Mouse (Mus musculus): ENCODE results near the gene Mfsd8. TPM values are rescaled to one million over a fixed set of nuclear protein-coding genes. Genes with fewer than 3 reads are reported as not detected.

The Mfsd8 gene
- 6.2 TPM for polyA plus RNA-seq (2014; fragmentation: Illumina TruSeq; extraction: RNeasy Lipid Tissue Mini Kit (QIAGEN cat#74804); ENCODE audit: insufficient read depth, low read depth, low replicate concordance)

GRCm38 (mm10) chr3:40846473-40846956 lies at the start of gene Mfsd8:
TSS of gene Mfsd8 (minus strand) at chr3:40846886.

GRCm38 (mm10) chr3:40846957-40847017 lies 101 bp upstream of the Mfsd8 start, which contains the start of gene Abhd18:
TSS of gene Abhd18 (plus strand) at chr3:40846970.

GRCm38 (mm10) chr3:40799530-40800372 lies 46.9 kb downstream of the Mfsd8 start, which contains the start of gene Plk4:
TSS of gene Plk4 (plus strand) at chr3:40800019.

Other genes with a start within 250 kb of the Mfsd8 start
- gene Slc25a31, start 138.0 kb downstream of the Mfsd8 start, polyA plus RNA-seq (2014; fragmentation: Illumina TruSeq; extraction: RNeasy Lipid Tissue Mini Kit (QIAGEN cat#74804); ENCODE audit: insufficient read depth, low read depth, low replicate concordance), result not detected
- 13.2 TPM for gene Hspa4l, start 102.4 kb downstream of the Mfsd8 start, polyA plus RNA-seq (2014; fragmentation: Illumina TruSeq; extraction: RNeasy Lipid Tissue Mini Kit (QIAGEN cat#74804); ENCODE audit: insufficient read depth, low read depth, low replicate concordance)
- 3.5 TPM for gene Plk4, start 46.9 kb downstream of the Mfsd8 start, polyA plus RNA-seq (2014; fragmentation: Illumina TruSeq; extraction: RNeasy Lipid Tissue Mini Kit (QIAGEN cat#74804); ENCODE audit: insufficient read depth, low read depth, low replicate concordance)
- 1.6 TPM for gene Abhd18, start 84 bp upstream of the Mfsd8 start, polyA plus RNA-seq (2014; fragmentation: Illumina TruSeq; extraction: RNeasy Lipid Tissue Mini Kit (QIAGEN cat#74804); ENCODE audit: insufficient read depth, low read depth, low replicate concordance)
- gene 1700034I23Rik, start 55.7 kb upstream of the Mfsd8 start, polyA plus RNA-seq (2014; fragmentation: Illumina TruSeq; extraction: RNeasy Lipid Tissue Mini Kit (QIAGEN cat#74804); ENCODE audit: insufficient read depth, low read depth, low replicate concordance), result not detected
- 16.1 TPM for gene Larp1b, start 102.9 kb upstream of the Mfsd8 start, polyA plus RNA-seq (2014; fragmentation: Illumina TruSeq; extraction: RNeasy Lipid Tissue Mini Kit (QIAGEN cat#74804); ENCODE audit: insufficient read depth, low read depth, low replicate concordance)
- 32.1 TPM for gene Pgrmc2, start 236.2 kb upstream of the Mfsd8 start, polyA plus RNA-seq (2014; fragmentation: Illumina TruSeq; extraction: RNeasy Lipid Tissue Mini Kit (QIAGEN cat#74804); ENCODE audit: insufficient read depth, low read depth, low replicate concordance)

All from lung, adult 10 weeks (tissue).